Mouse (Mus musculus): ENCODE results near the gene AW011738.

DNA sequence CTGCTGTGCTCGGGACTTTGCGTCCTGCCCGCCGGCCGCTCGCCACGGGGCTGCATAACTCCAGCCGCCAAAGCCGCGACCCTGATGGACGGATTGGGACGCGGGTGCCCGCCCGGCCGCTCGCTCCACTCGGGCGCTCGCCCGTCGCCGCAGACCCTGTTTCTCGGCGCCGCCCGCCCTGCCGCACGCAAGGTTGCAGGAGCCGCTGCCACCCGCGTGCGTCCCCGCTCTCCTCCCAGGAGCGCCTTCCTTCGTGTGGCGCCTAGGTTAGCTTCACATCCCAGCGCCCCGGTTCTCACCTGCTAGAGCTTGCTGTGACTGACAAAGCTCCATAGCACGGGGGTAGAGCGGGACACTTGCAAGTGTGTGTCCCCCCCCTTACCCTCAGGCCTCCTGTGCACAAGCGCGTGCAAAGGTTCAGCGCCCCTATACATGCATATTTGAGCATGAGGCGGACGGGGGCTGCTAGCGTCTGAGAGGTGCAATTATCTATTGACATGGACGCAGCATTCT is 31.7 kb downstream of the AW011738 start, which contains the start of gene Plekhn1:
- TF ChIP-seq CTCF (IDR thresholded peaks at IDR 0.05; ENCODE audit: low read depth, low read length) (no peak), POLR2AphosphoS5 (IDR thresholded peaks at IDR 0.05; ENCODE audit: insufficient replicate concordance, low read depth, low read length) (no peak), GATA1 (IDR thresholded peaks at IDR 0.05; ENCODE audit: borderline replicate concordance, low read length) (no peak), GATA2 (IDR thresholded peaks at IDR 0.05; ENCODE audit: borderline replicate concordance, low read depth, low read length) (no peak)
